Mouse (Mus musculus): ENCODE data around the gene Lmo7.

DNA sequence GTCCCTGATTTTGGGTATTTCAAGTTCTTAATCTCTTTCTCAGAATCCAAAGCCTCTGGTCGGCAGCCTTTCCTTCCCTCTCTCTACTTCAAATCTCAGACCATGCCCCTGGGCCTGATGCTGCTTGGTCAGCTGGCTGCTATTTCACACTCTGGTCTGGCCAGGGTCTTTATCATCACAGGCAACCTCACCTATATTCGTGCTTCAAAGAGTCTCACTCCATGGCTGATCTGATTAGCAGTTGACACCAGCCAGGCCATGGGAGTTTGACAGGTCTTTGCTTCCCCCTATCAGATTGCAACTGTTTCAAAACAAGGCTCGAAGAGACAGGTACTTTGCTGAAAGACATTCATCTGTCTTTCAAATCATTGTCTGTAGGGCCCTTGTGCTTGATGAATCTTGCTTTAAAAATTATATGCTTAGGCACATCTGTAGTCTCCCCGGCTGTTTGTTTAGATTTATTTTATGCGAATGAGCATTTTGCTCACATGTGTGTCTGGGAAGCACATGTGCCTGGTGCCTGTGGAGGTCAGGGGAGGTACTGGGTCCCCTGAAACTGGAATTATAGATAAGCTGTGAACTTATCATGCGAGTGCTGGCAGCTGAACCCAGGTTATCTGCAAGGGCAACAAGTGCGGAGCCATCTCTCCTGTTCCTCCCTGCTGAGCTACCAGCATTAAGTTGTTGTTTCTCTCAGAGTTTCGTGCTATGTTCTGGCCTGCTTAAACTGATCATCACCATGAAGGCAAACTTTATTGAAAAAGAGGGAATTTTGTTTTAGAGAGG lies 116.5 kb downstream of the Lmo7 start:
- TF ChIP-seq GATA1 (IDR thresholded peaks at IDR 0.05; ENCODE audit: low read length) (peak; percentile 43; the same call in 1 of the 2 replicates), TAL1 (IDR thresholded peaks at IDR 0.05; ENCODE audit: low read length) (peak; percentile 34; the same call in 1 of the 3 replicates)

All from erythroblast, embryonic 14.5 days (primary cell).